21 mouse cellular contexts compared by ENCODE assay signal in genomic region chr11:100964901-100965542, GRCm38 (mm10). TPM values are rescaled to one million over a fixed set of nuclear protein-coding genes. Genes with fewer than 3 reads are reported as not detected.
DNase-seq lines count a peak whose midpoint lies in the region; ATAC-seq lines count a peak whose summit lies in the region.
"Had no signal": no experiment of that assay in that cellular context is flagged by ENCODE, and none has a peak within 500 bp of the region (broad histone marks: within the 10 kb centered on the region; RNA-seq: fewer than 3 reads in every experiment).

No protein-coding gene starts in this region.

- H3K4me2 ChIP-seq in heart, embryonic 11.5 days = peak overlapping the region; percentile 73; the same call in 1 of the 2 replicates
- peak overlapping the region; percentile 87; the same call in 1 of the 2 replicates for H3K4me2 ChIP-seq in lung, embryonic 15.5 days
- H3K4me2 ChIP-seq in heart, embryonic 14.5 days (ENCODE audit: low read length) = peak overlapping the region; percentile 71
- H3K4me2 ChIP-seq in stomach, embryonic 15.5 days = peak overlapping the region; percentile 3; the same call in 1 of the 2 replicates
- H3K4me2 ChIP-seq: embryonic facial prominence, embryonic 12.5 days; liver, embryonic 11.5 days; midbrain, embryonic 12.5 days had no signal

- peak overlapping the region; percentile 50; the same call in 1 of the 2 replicates for H3K27ac ChIP-seq in heart, embryonic 11.5 days (ENCODE audit: low read depth, low read length)
- H3K27ac ChIP-seq in lung, embryonic 15.5 days = peak overlapping the region; percentile 46
- peak overlapping the region; percentile 55 to 98 for H3K27ac ChIP-seq in heart, embryonic 14.5 days (replicated peaks in 1 of 2; ENCODE audit: control insufficient read depth in 1 of 2, insufficient read depth in 1 of 2, low read depth in 2 of 2, low read length in 2 of 2)
- peak overlapping the region; percentile 86 for H3K27ac ChIP-seq in stomach, embryonic 15.5 days
- H3K27ac ChIP-seq: embryonic facial prominence, embryonic 12.5 days; forebrain, embryonic 10.5 days; macrophage; midbrain, embryonic 12.5 days had no signal

- no peak overlapping the region for H3K4me3 ChIP-seq in heart, embryonic 11.5 days (ENCODE audit: low read depth, low read length)
- no peak overlapping the region for H3K4me3 ChIP-seq in lung, embryonic 15.5 days
- no peak overlapping the region for H3K4me3 ChIP-seq in heart, embryonic 14.5 days (ENCODE audit: control insufficient read depth in 1 of 2, insufficient read depth in 1 of 2, low read depth in 1 of 2, low read length in 2 of 2)
- no peak overlapping the region for H3K4me3 ChIP-seq in stomach, embryonic 15.5 days (replicated peaks)
- H3K4me3 ChIP-seq: embryonic facial prominence, embryonic 12.5 days; forebrain, embryonic 10.5 days; midbrain, embryonic 12.5 days had no signal

- DNase-seq in heart, postnatal 25 days (ENCODE audit: low spot score) = no peak
- no peak for DNase-seq in lung, postnatal 25 days (ENCODE audit: low spot score)
- no peak for DNase-seq in layer of hippocampus, adult 9-11 months
- DNase-seq in urinary bladder, postnatal 4 days (ENCODE audit: low spot score in 2 of 2) = no peak
- DNase-seq: cerebellum, adult 2 months; gastrocnemius, postnatal 25 days; kidney, postnatal 4 days; retina, postnatal 1 day; thymus, postnatal 14 days had no signal

- peak overlapping the region; percentile 49; the same call in 1 of the 2 replicates for H3K9ac ChIP-seq in heart, embryonic 11.5 days (ENCODE audit: low read depth, low read length)
- H3K9ac ChIP-seq in lung, embryonic 15.5 days = no peak overlapping the region
- H3K9ac ChIP-seq in heart, embryonic 14.5 days (ENCODE audit: low read length) = peak overlapping the region; percentile 98
- H3K9ac ChIP-seq in stomach, embryonic 15.5 days = no peak overlapping the region
- H3K9ac ChIP-seq: embryonic facial prominence, embryonic 12.5 days; midbrain, embryonic 12.5 days had no signal

- WGBS in heart, embryonic 11.5 days (ENCODE audit: insufficient replicate concordance) = 85% methylated on average over 6 of the region's 6 CpGs
- 79% methylated on average over 6 of the region's 6 CpGs for WGBS in lung, embryonic 15.5 days
- 69% methylated on average over 6 of the region's 6 CpGs for WGBS in heart, embryonic 14.5 days
- WGBS in stomach, embryonic 15.5 days = 84% methylated on average over 6 of the region's 6 CpGs

- no peaks in the 10 kb centered on the region for H3K9me3 ChIP-seq in heart, embryonic 11.5 days (replicated peaks; ENCODE audit: control insufficient read depth, low read length)
- H3K9me3 ChIP-seq in lung, embryonic 15.5 days = no peaks in the 10 kb centered on the region
- no peaks in the 10 kb centered on the region for H3K9me3 ChIP-seq in heart, embryonic 14.5 days (ENCODE audit: control insufficient read depth, low read length)
- H3K9me3 ChIP-seq in stomach, embryonic 15.5 days = no peaks in the 10 kb centered on the region
- H3K9me3 ChIP-seq: embryonic facial prominence, embryonic 12.5 days; forebrain, embryonic 10.5 days; midbrain, embryonic 12.5 days had no signal

- intact Hi-C loops in heart, postnatal 25 days (cut with DNase I) = loop anchor here (10.0 kb wide), 1 partner anchor 1080 kb away; the partner anchor contains the start of gene Cd300lg

- peaks cover 66% of the 10 kb centered on the region for H3K4me1 ChIP-seq in heart, embryonic 11.5 days (ENCODE audit: control insufficient read depth, insufficient read depth, low read length)
- peaks cover 73% of the 10 kb centered on the region for H3K4me1 ChIP-seq in lung, embryonic 15.5 days
- H3K4me1 ChIP-seq in heart, embryonic 14.5 days (ENCODE audit: control insufficient read depth in 2 of 2, insufficient read depth in 2 of 2, low read length in 2 of 2) = peaks cover 57 to 84% of the 10 kb centered on the region in 2 experiments
- H3K4me1 ChIP-seq in stomach, embryonic 15.5 days = peaks cover 68% of the 10 kb centered on the region

- no peaks in the 10 kb centered on the region for H3K27me3 ChIP-seq in heart, embryonic 11.5 days (ENCODE audit: control insufficient read depth, insufficient read depth, low read length)
- H3K27me3 ChIP-seq in lung, embryonic 15.5 days = no peaks in the 10 kb centered on the region
- no peaks in the 10 kb centered on the region for H3K27me3 ChIP-seq in heart, embryonic 14.5 days (ENCODE audit: control insufficient read depth, insufficient read depth, low read length)
- no peaks in the 10 kb centered on the region for H3K27me3 ChIP-seq in stomach, embryonic 15.5 days (replicated peaks)
- H3K27me3 ChIP-seq: Patski had no signal

- no peak for ATAC-seq in heart, embryonic 11.5 days (replicated peaks; ENCODE audit: insufficient number of reproducible peaks, low FRiP score, low TSS enrichment)
- no peak for ATAC-seq in lung, embryonic 15.5 days (ENCODE audit: borderline replicate concordance, extremely low read depth, low FRiP score, low TSS enrichment)
- ATAC-seq in heart, embryonic 14.5 days (ENCODE audit: insufficient number of reproducible peaks, insufficient read depth, low FRiP score, low read depth) = no peak
- no peak for ATAC-seq in stomach, embryonic 15.5 days (ENCODE audit: insufficient read depth, low FRiP score, low read depth)
- ATAC-seq: activated CD4-positive, CD25-positive, alpha-beta regulatory T cell, adult 4 months; inflammation-experienced regulatory T-cells, adult 6 months; Patski had no signal

- H3K36me3 ChIP-seq in heart, embryonic 11.5 days (ENCODE audit: control insufficient read depth, insufficient read depth, low read length) = 0 out of 2 replicates have a peak, but pooled peaks cover 2% of the 10 kb centered on the region
- peaks cover 9% of the 10 kb centered on the region; the same call in 1 of the 2 replicates for H3K36me3 ChIP-seq in lung, embryonic 15.5 days
- H3K36me3 ChIP-seq in heart, embryonic 14.5 days (ENCODE audit: control insufficient read depth, insufficient read depth, low read length) = peaks cover 49% of the 10 kb centered on the region
- H3K36me3 ChIP-seq in stomach, embryonic 15.5 days = no peaks in the 10 kb centered on the region
- H3K36me3 ChIP-seq: embryonic facial prominence, embryonic 12.5 days; forebrain, embryonic 10.5 days; midbrain, embryonic 12.5 days had no signal

RNA-seq across cellular contexts. Expression of gene Cavin1, which starts 5.7 kb away (rescaled TPM):
- polyA plus RNA-seq in heart, embryonic 11.5 days (2014; fragmentation: Nextera tagmentation; extraction: Ambion mirVana) = 113 and 175 TPM in 2 replicates
- total RNA-seq in heart, postnatal 25 days (2021) = 100 to 1,000 TPM; 275 to 277 TPM
- polyA plus RNA-seq in lung, embryonic 15.5 days (2015; fragmentation: Nextera tagmentation; extraction: Ambion mirVana) = 392 and 425 TPM in 2 replicates
- 200 and 204 TPM in 2 replicates for polyA plus RNA-seq in heart, embryonic 14.5 days (2014; fragmentation: Nextera tagmentation; extraction: Ambion mirVana)
- polyA plus RNA-seq in stomach, embryonic 15.5 days (2015; fragmentation: Nextera tagmentation; extraction: Ambion mirVana) = 306 and 329 TPM in 2 replicates

RNA-seq across cellular contexts. Expression of gene Stat3, which starts 25.7 kb away (rescaled TPM):
- 45.0 and 49.0 TPM in 2 replicates for polyA plus RNA-seq in heart, embryonic 11.5 days (2014; fragmentation: Nextera tagmentation; extraction: Ambion mirVana)
- total RNA-seq in heart, postnatal 25 days (2021) = 100 to 1,000 TPM in 1 of 2 experiments, 10 to 100 TPM in 1; 91.3 to 119 TPM
- polyA plus RNA-seq in lung, embryonic 15.5 days (2015; fragmentation: Nextera tagmentation; extraction: Ambion mirVana) = 41.2 and 53.4 TPM in 2 replicates
- 51.8 and 53.3 TPM in 2 replicates for polyA plus RNA-seq in heart, embryonic 14.5 days (2014; fragmentation: Nextera tagmentation; extraction: Ambion mirVana)
- polyA plus RNA-seq in stomach, embryonic 15.5 days (2015; fragmentation: Nextera tagmentation; extraction: Ambion mirVana) = 44.5 and 46.5 TPM in 2 replicates

RNA-seq across cellular contexts. Expression of gene Atp6v0a1, which starts 44.2 kb away (rescaled TPM):
- 57.1 and 62.2 TPM in 2 replicates for polyA plus RNA-seq in heart, embryonic 11.5 days (2014; fragmentation: Nextera tagmentation; extraction: Ambion mirVana)
- 10 to 100 TPM; 84.7 to 87.3 TPM for total RNA-seq in heart, postnatal 25 days (2021)
- 36.7 and 37.8 TPM in 2 replicates for polyA plus RNA-seq in lung, embryonic 15.5 days (2015; fragmentation: Nextera tagmentation; extraction: Ambion mirVana)
- polyA plus RNA-seq in heart, embryonic 14.5 days (2014; fragmentation: Nextera tagmentation; extraction: Ambion mirVana) = 54.8 and 57.2 TPM in 2 replicates
- polyA plus RNA-seq in stomach, embryonic 15.5 days (2015; fragmentation: Nextera tagmentation; extraction: Ambion mirVana) = 36.6 and 39.7 TPM in 2 replicates

Comparison
In these comparisons a context has a peak if more than half of its experiments do, and no peak if none do; other contexts are left out.
1. H3K4me2 ChIP-seq: peak in every context shown above with its lines; median percentile 87 in lung, embryonic 15.5 days; 73 in heart, embryonic 11.5 days; 71 in heart, embryonic 14.5 days; 3 in stomach, embryonic 15.5 days.
2. H3K9ac ChIP-seq: peak in heart, embryonic 11.5 days (single experiment) and heart, embryonic 14.5 days (single experiment); none in lung, embryonic 15.5 days (single experiment) and stomach, embryonic 15.5 days (single experiment).
3. Peak in every context shown above with its lines, with median percentiles within 50 percentile points of each other: H3K27ac ChIP-seq.